Mouse (Mus musculus) neural tube, embryonic 11.5 days (tissue): Measurements from ENCODE around the gene Tmem265. TPM values are rescaled to one million over a fixed set of nuclear protein-coding genes. Genes with fewer than 3 reads are reported as not detected.

Experiments used
- ATAC-seq: fragments of 200-750 bp; cut with Nextera tagmentation; 2 replicates; pipeline ENCODE4 v1.8.0; 2017; ENCODE audit warnings: moderate number of reproducible peaks, mild to moderate bottlenecking, moderate TSS enrichment, moderate library complexity; ENCODE audit not compliant: insufficient read depth, low FRiP score, low TSS enrichment
- DNase-seq: peaks from one replicate; pipeline ENCODE4 v3.0.0-alpha.2; 2015; ENCODE audit warnings: low spot score
- H3K27ac ChIP-seq: fragments of 300-500 bp; sonication (generic); 2 replicates; pipeline ENCODE4 v1.5.1; 2014; ENCODE audit warnings: low read depth, mild to moderate bottlenecking, low read length
- H3K27me3 ChIP-seq: fragments of 300-500 bp; sonication (generic); 2 replicates; pipeline ENCODE4 v1.6.1; 2014; ENCODE audit warnings: mild to moderate bottlenecking, low read length, mixed read lengths; ENCODE audit not compliant: control insufficient read depth, insufficient read depth
- H3K36me3 ChIP-seq: fragments of 300-500 bp; sonication (generic); 2 replicates; pipeline ENCODE4 v1.6.1; 2014; ENCODE audit warnings: mild to moderate bottlenecking, low read length, moderate library complexity, mixed read lengths; ENCODE audit not compliant: control insufficient read depth, insufficient read depth
- H3K4me1 ChIP-seq: fragments of 300-500 bp; sonication (generic); 2 replicates; pipeline ENCODE4 v1.6.1; 2014; ENCODE audit warnings: low read length, mixed read lengths; ENCODE audit not compliant: control insufficient read depth, insufficient read depth
- H3K4me2 ChIP-seq: fragments of 300-500 bp; sonication (generic); 2 replicates; pipeline ENCODE4 v1.6.1; 2014; ENCODE audit warnings: low read depth, mild to moderate bottlenecking, moderate library complexity
- H3K4me3 ChIP-seq: fragments of 300-500 bp; sonication (generic); 2 replicates; pipeline ENCODE4 v1.5.1; 2014; ENCODE audit warnings: low read depth, low read length
- H3K9ac ChIP-seq: fragments of 300-500 bp; sonication (generic); 2 replicates; pipeline ENCODE4 v1.6.1; 2014; ENCODE audit warnings: mild to moderate bottlenecking, low read length
- H3K9me3 ChIP-seq: fragments of 300-500 bp; sonication (generic); 2 replicates; pipeline ENCODE4 v1.6.1; 2016; ENCODE audit warnings: low read length; ENCODE audit not compliant: control insufficient read depth
- WGBS: fragments of 180-500 bp; shearing (Covaris S2); extraction: QIAGEN DNeasy Blood & Tissue Kit; methylation state at CpG from one replicate; pipeline ENCODE4 v1.1.7; 2014; 5-methylcytosine and 5-hydroxymethylcytosine counted together
- polyA plus RNA-seq: library from polyadenylated mRNA; unstranded; fragments of >200 nt; fragmentation: Nextera tagmentation; extraction: Ambion mirVana; gene quantifications from 2 replicates; pipeline ENCODE4 v1.2.1, GENCODE M21; 2014

The Tmem265 gene
- polyA plus RNA-seq, 1 experiment from 2014 or later = 9.2 TPM

- DNase-seq (no peak), ATAC-seq (no peak)
- Histone ChIP-seq H3K27ac (no peak overlapping the region), H3K9me3 (no peaks in the 10 kb centered on the region), H3K9ac (peak overlapping the region; percentile 88), H3K27me3 (no peaks in the 10 kb centered on the region), H3K4me1 (peaks cover 2% of the 10 kb centered on the region; the same call in 1 of the 2 replicates), H3K4me2 (peak overlapping the region; percentile 71), H3K36me3 (peaks cover 28% of the 10 kb centered on the region), H3K4me3 (peak overlapping the region; percentile 85)
- 27% methylated on average over 8 of the region's 8 CpGs for WGBS
These were observed 52.9 kb downstream of the Tmem265 start for GRCm38 (mm10) chr7:127614091-127614490.

- H3K4me2 ChIP-seq = peak overlapping the region; percentile 71
- peaks cover 28% of the 10 kb centered on the region for H3K36me3 ChIP-seq
- H3K9ac ChIP-seq = peak overlapping the region; percentile 88
- 0% methylated on average over 28 of the region's 44 CpGs for WGBS
- peak overlapping the region; percentile 85 for H3K4me3 ChIP-seq
- ATAC-seq (peak; percentile 11; the same call in 1 of the 2 replicates), DNase-seq (peak; percentile 54)
- H3K27ac ChIP-seq = peak overlapping the region; percentile 71
- no peaks in the 10 kb centered on the region for H3K9me3 ChIP-seq
- peaks cover 2% of the 10 kb centered on the region; the same call in 1 of the 2 replicates for H3K4me1 ChIP-seq
- no peaks in the 10 kb centered on the region for H3K27me3 ChIP-seq
These were observed 53.3 kb downstream of the Tmem265 start for GRCm38 (mm10) chr7:127614511-127614890.

DNA sequence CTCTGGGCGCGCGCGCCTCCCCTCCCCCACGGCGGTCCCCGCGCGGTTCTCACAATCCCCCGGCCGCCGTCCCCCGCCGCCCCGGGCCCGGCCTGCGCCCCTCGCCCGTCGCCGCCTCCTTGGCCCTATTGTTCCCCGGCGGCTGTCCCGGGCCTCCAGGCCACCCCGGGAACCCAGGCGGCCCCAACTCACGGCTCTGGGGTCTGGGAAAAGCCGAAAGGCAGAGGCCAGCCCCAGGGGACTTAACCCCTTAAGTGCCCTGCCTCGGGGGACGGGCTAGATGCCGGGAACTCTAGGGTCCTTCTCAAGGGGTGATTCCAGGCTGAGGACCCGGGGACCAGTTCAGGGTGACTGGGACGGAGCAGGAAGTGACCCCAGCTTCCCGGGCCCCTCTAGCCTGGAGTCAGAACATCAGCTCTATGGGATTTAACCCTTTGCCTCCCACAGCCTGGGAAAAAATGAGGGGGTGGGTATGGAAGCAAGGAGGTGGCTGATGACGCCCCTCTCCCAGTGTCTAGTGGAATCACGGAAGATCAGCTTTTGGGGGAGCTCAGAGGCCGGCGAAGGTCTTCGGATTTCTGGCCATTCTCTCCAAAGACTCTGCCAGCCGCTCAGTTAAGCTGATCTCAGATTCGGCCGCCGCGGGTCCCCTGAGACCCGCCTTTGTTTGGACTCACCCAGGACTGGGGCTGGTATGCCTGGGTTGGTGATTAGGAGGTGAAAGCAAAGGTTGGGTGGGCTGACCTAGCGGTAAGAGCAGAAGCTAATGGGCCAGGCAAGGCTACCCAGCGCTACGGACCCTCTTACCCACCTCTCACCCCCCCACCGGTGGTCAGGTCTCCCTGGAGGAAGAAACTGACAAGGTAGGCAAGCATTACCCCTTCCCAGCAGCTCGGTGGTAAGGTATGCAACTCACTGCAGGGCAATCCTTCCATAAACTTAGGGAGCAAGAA lies 54.0 kb downstream of the Tmem265 start, which contains the start of gene Zfp629:
TSS of gene Zfp629 (minus strand) at position 907 of the 953 bp plus-strand sequence.
- peak within 1 kb of the TSS; percentile 85 for H3K4me3 ChIP-seq
- under 1% methylated on average over 33 of the region's 50 CpGs for WGBS

GRCm38 (mm10) chr7:127616336-127616735 lies 55.1 kb downstream of the Tmem265 start:
- H3K9me3 ChIP-seq = no peaks in the 10 kb centered on the region
- DNase-seq (no peak), ATAC-seq (no peak)
- 83% methylated on average over 1 of the region's 1 CpGs for WGBS
- H3K27ac ChIP-seq = no peak overlapping the region
- H3K4me1 ChIP-seq = peaks cover 2% of the 10 kb centered on the region; the same call in 1 of the 2 replicates
- H3K4me2 ChIP-seq = peak overlapping the region; percentile 71; the same call in 1 of the 2 replicates
- no peaks in the 10 kb centered on the region for H3K27me3 ChIP-seq
- H3K36me3 ChIP-seq = peaks cover 11% of the 10 kb centered on the region
- no peak overlapping the region for H3K9ac ChIP-seq
- no peak overlapping the region for H3K4me3 ChIP-seq

More for the DNA sequence above, 54.0 kb downstream of the Tmem265 start, which contains the start of gene Zfp629:
- ATAC-seq (peak; percentile 94), DNase-seq (peak; percentile 87)
- Histone ChIP-seq H3K9me3 (no peaks in the 10 kb centered on the region), H3K27me3 (no peaks in the 10 kb centered on the region), H3K4me1 (peaks cover 2% of the 10 kb centered on the region; the same call in 1 of the 2 replicates), H3K9ac (peak within 1 kb of the TSS; percentile 88), H3K4me2 (peak within 1 kb of the TSS; percentile 71), H3K27ac (peak within 1 kb of the TSS; percentile 71), H3K36me3 (peaks cover 23% of the 10 kb centered on the region)

Other genes starting within 250 kb of the Tmem265 start
- gene Zfp768, start 215.8 kb upstream of the Tmem265 start, polyA plus RNA-seq = 5.1 and 7.0 TPM in 2 replicates
- 9.4 and 9.8 TPM in 2 replicates for gene Zfp747, start 185.3 kb upstream of the Tmem265 start, polyA plus RNA-seq
- gene 9130019O22Rik, start 174.2 kb upstream of the Tmem265 start, polyA plus RNA-seq = 6.5 and 8.9 TPM in 2 replicates
- gene E430018J23Rik, start 167.8 kb upstream of the Tmem265 start, polyA plus RNA-seq = 7.1 and 8.1 TPM in 2 replicates
- gene Zfp764, start 154.6 kb upstream of the Tmem265 start, polyA plus RNA-seq = 7.5 and 7.6 TPM in 2 replicates
- gene Zfp688, start 139.3 kb upstream of the Tmem265 start, polyA plus RNA-seq = 31.6 and 33.9 TPM in 2 replicates
- gene Zfp689, start 112.2 kb upstream of the Tmem265 start, polyA plus RNA-seq = 11.7 and 16.4 TPM in 2 replicates
- 55.5 and 71.8 TPM in 2 replicates for gene Prr14, start 101.8 kb upstream of the Tmem265 start, polyA plus RNA-seq
- 15.4 and 17.1 TPM in 2 replicates for gene Fbrs, start 82.2 kb upstream of the Tmem265 start, polyA plus RNA-seq
- 58.3 and 66.0 TPM in 2 replicates for gene Srcap, start 49.4 kb upstream of the Tmem265 start, polyA plus RNA-seq
- gene Gm42715, start 41.8 kb upstream of the Tmem265 start, polyA plus RNA-seq = 18.4 TPM in 2 replicates
- 45.1 and 55.1 TPM in 2 replicates for gene Phkg2, start 11.9 kb downstream of the Tmem265 start, polyA plus RNA-seq
- gene Ccdc189, start 27.2 kb downstream of the Tmem265 start, polyA plus RNA-seq = 12.2 and 12.8 TPM in 2 replicates
- 45.3 and 50.9 TPM in 2 replicates for gene Rnf40, start 27.4 kb downstream of the Tmem265 start, polyA plus RNA-seq
- 34.5 and 37.9 TPM in 2 replicates for gene Zfp629, start 54.4 kb downstream of the Tmem265 start, polyA plus RNA-seq
- gene Bcl7c, start 147.5 kb downstream of the Tmem265 start, polyA plus RNA-seq = 54.5 and 55.5 TPM in 2 replicates
- 6.0 and 8.8 TPM in 2 replicates for gene Ctf1, start 151.3 kb downstream of the Tmem265 start, polyA plus RNA-seq
- 0.18 TPM in 1 of 2 replicates, not detected in the other for gene Ctf2, start 170.8 kb downstream of the Tmem265 start, polyA plus RNA-seq
- gene Fbxl19, start 183.2 kb downstream of the Tmem265 start, polyA plus RNA-seq = 6.7 and 7.7 TPM in 2 replicates
- gene Orai3, start 208.4 kb downstream of the Tmem265 start, polyA plus RNA-seq = 5.5 and 6.5 TPM in 2 replicates
- 27.2 and 28.5 TPM in 2 replicates for gene Setd1a, start 215.3 kb downstream of the Tmem265 start, polyA plus RNA-seq
- not detected in 2 replicates for gene Gm49388, start 224.2 kb downstream of the Tmem265 start, polyA plus RNA-seq
- 7.1 and 8.3 TPM in 2 replicates for gene Hsd3b7, start 239.2 kb downstream of the Tmem265 start, polyA plus RNA-seq